Mouse (Mus musculus) liver, embryonic 14.5 days (tissue): Measurements from ENCODE around the gene Cyp46a1.

Source experiments
- CTCF ChIP-seq: IDR thresholded peaks from 2 replicates; pipeline ENCODE4 v1.5.1; 2016; ENCODE audit warnings: antibody characterized with exemption, low read depth, control low read depth
- EP300 ChIP-seq: IDR thresholded peaks from 2 replicates; pipeline ENCODE4 v1.6.1; 2016; ENCODE audit warnings: antibody characterized with exemption, low read depth

- TF ChIP-seq CTCF: peak; percentile 87
- no peak for TF ChIP-seq EP300
Measured at GRCm38 (mm10) chr12:108292957-108293356, 41.2 kb upstream of the Cyp46a1 start.
